Mouse (Mus musculus): ENCODE data around the gene Trim54.

GRCm38 (mm10) chr5:31087131-31087530, 29.4 kb upstream of the Trim54 start:
- no peak for TF ChIP-seq CTCF (IDR thresholded peaks at IDR 0.05)
- TF ChIP-seq EP300 (IDR thresholded peaks at IDR 0.05) = no peak
